ENCODE assay signal across 9 mouse cellular contexts in the genomic region with DNA sequence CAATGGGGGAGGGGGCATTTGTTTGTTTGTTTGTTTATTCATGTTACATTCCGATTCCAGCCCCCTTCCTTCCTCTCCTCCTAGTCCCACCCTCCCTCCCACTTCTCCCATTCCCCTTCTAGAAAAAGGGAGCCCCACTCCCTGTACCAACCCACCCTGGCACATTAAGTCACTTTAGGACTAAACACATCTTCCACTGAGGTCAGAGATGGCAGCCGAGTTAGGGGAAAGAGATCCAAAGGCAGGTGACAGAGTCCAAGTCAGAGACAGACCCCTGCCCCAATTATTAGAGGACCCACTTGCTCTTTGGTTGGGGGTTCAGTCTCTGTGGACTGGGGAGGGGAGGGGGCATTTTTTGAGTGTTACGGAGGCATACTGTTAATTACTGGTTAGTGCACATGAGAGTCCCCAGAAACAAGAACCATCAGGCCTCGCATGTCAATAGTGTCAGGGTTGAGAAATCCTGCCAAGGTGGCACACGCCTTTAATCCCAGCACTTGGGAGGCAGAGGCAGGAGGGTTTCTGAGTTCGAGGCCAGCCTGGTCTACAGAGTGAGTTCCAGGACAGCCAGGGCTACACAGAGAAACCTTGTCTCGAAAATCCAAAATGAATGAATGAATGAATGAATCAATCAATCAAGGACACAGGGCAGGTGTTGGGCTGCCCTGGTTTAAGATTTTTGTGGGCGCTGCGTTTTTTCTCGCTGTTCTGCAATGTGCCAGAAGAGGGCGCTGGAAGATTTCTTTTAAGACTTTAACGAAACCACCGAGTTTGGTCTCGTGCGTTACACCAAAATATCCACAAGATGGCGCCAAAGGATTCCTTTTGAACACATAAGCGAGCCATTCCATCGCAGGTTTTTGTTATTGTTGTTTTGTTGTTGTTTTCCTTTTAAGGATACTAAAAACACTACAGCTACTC.
DNase-seq lines count a peak whose midpoint lies in the region; ATAC-seq lines count a peak whose summit lies in the region.
"Had no signal": no experiment of that assay in that cellular context is flagged by ENCODE, and none has a peak within 500 bp of the region (broad histone marks: within the 10 kb centered on the region; RNA-seq: fewer than 3 reads in every experiment).

No protein-coding gene starts in this region.

- H3K4me3 ChIP-seq in hindbrain, embryonic 13.5 days: no peak overlapping the region
- H3K4me3 ChIP-seq: stomach, embryonic 15.5 days had no signal

- H3K27me3 ChIP-seq in hindbrain, embryonic 13.5 days: peaks cover 12% of the 10 kb centered on the region
- H3K27me3 ChIP-seq: stomach, embryonic 15.5 days had no signal

- H3K9ac ChIP-seq in hindbrain, embryonic 13.5 days: no peak overlapping the region
- H3K9ac ChIP-seq: stomach, embryonic 15.5 days had no signal

- peak; percentile 76 for DNase-seq in Muller cell, postnatal 12 days (ENCODE audit: inconsistent ontology term)
- peak; percentile 88 for DNase-seq in cerebellum, adult 9-11 months
- peak; percentile 87 to 95 for DNase-seq in frontal cortex, postnatal 14 days (ENCODE audit: low spot score in 2 of 2)
- DNase-seq in layer of hippocampus, postnatal 14 days (ENCODE audit: low spot score in 2 of 2): peak; percentile 91 to 96
- peak; percentile 92 for DNase-seq in lung, postnatal 25 days (ENCODE audit: low spot score)
- peak; percentile 97 for DNase-seq in retina, embryonic 14.5 days (ENCODE audit: low spot score)
- peak; percentile 86 for DNase-seq in thymus, postnatal 4 days

- no peaks in the 10 kb centered on the region for H3K36me3 ChIP-seq in hindbrain, embryonic 13.5 days
- H3K36me3 ChIP-seq: stomach, embryonic 15.5 days had no signal

- no peaks in the 10 kb centered on the region for H3K9me3 ChIP-seq in hindbrain, embryonic 13.5 days
- H3K9me3 ChIP-seq: stomach, embryonic 15.5 days had no signal

- peak; percentile 77 for ATAC-seq in hindbrain, embryonic 13.5 days (ENCODE audit: low FRiP score)

- no peak overlapping the region for H3K27ac ChIP-seq in hindbrain, embryonic 13.5 days
- H3K27ac ChIP-seq: stomach, embryonic 15.5 days had no signal

- 0 out of 2 replicates have a peak, but pooled peaks cover 9% of the 10 kb centered on the region for H3K4me1 ChIP-seq in hindbrain, embryonic 13.5 days (replicated peaks)

- 25% methylated on average over 18 of the region's 18 CpGs for WGBS in hindbrain, embryonic 13.5 days

- H3K4me2 ChIP-seq in hindbrain, embryonic 13.5 days: peak overlapping the region; percentile 33
- H3K4me2 ChIP-seq: stomach, embryonic 15.5 days had no signal
